Mouse (Mus musculus): ENCODE measurements around the gene Btg2. TPM values are rescaled to one million over a fixed set of nuclear protein-coding genes. Genes with fewer than 3 reads are reported as not detected.

Gene Btg2
- polyA plus RNA-seq, 1 experiment = 481 TPM

DNA sequence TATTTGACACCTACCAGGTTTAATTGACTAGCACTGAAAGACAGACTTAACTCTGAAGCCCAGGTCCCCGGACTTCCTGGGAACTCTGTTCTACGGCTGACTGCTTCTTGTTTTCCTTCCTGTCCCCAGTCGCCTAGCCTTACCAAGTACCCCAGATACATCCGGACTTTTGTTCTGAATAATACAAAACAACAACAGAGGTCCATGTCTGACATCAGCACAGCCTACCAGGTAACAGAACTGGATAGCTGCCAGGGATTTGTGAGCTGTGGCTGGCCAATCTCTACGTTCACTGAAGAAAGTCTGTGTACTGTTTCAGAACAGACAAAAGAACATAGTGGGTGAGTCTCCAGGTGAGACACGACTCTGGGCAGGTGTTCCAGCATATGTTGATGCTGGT, 20.1 kb downstream of the Btg2 start:
- H3K4me3 ChIP-seq (ENCODE audit: control insufficient read depth, insufficient read depth, low read length) = no peak overlapping the region
- H3K36me3 ChIP-seq (ENCODE audit: control insufficient read depth, insufficient read depth, low read length) = no peaks in the 10 kb centered on the region
- WGBS = 24% methylated on average over 6 of the region's 6 CpGs
- H3K27ac ChIP-seq (ENCODE audit: control insufficient read depth, insufficient read depth, low read length) = peak overlapping the region; percentile 75
- DNase-seq = no peak
- no peak for TF ChIP-seq CTCF (IDR thresholded peaks at IDR 0.05; ENCODE audit: borderline replicate concordance, control insufficient read depth, extremely low read depth, insufficient read depth, low read length, poor library complexity)
- no peak for TF ChIP-seq POLR2A (IDR thresholded peaks at IDR 0.05; ENCODE audit: control insufficient read depth, extremely low read depth, insufficient read depth, low read length, poor library complexity)
- H3K27me3 ChIP-seq (ENCODE audit: control insufficient read depth, insufficient read depth, low read length) = no peaks in the 10 kb centered on the region
- peaks cover 16% of the 10 kb centered on the region for H3K4me1 ChIP-seq (replicated peaks; ENCODE audit: control insufficient read depth, insufficient read depth, low read length)

DNA sequence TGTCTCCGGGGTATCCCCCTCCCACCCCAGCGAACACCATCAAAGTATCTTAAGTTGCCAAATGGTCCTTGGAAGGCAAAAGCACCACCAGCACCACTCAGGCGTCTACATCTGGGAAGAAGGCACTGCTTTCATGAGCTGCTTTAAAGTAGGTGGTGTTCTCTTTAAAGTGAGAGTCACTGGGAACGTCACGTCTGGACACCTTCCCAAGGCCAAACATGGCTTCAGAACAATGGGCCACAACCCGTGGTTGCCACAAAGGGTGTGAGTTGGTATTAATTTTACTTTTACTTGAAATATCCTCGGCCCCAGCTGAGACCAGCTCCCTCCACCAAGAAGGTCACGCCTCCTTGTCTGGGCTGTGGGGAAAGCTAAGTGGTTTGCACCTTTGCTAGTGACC, 21.2 kb downstream of the Btg2 start:
- 95% methylated on average over 8 of the region's 8 CpGs for WGBS
- H3K27me3 ChIP-seq (ENCODE audit: control insufficient read depth, insufficient read depth, low read length) = no peaks in the 10 kb centered on the region
- no peaks in the 10 kb centered on the region for H3K36me3 ChIP-seq (ENCODE audit: control insufficient read depth, insufficient read depth, low read length)
- DNase-seq = no peak
- TF ChIP-seq CTCF (IDR thresholded peaks at IDR 0.05; ENCODE audit: borderline replicate concordance, control insufficient read depth, extremely low read depth, insufficient read depth, low read length, poor library complexity) = no peak
- no peak for TF ChIP-seq POLR2A (IDR thresholded peaks at IDR 0.05; ENCODE audit: control insufficient read depth, extremely low read depth, insufficient read depth, low read length, poor library complexity)
- H3K4me3 ChIP-seq (ENCODE audit: control insufficient read depth, insufficient read depth, low read length) = no peak overlapping the region
- peaks cover 18% of the 10 kb centered on the region for H3K4me1 ChIP-seq (replicated peaks; ENCODE audit: control insufficient read depth, insufficient read depth, low read length)
- no peak overlapping the region for H3K27ac ChIP-seq (ENCODE audit: control insufficient read depth, insufficient read depth, low read length)

DNA sequence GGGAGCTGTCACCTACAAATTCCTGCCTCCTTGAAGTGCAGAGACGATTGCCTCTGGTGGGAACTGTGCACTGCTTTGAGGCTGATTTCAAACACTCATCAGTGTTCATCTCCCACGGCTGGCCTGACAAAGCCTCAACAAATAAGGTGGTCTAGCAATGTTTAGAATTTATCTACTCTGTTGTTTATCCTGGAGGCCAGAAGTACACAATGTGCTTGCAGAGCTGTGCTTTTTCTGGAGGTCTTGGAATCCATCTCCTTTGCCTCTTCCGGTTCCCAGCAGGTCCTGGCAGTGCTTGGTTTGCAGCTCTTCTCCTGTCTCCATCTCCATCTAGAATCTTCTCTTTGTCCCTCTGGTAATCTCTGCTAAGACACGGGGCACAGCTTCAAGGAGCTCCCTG, 22.6 kb downstream of the Btg2 start:
- 84% methylated on average over 4 of the region's 4 CpGs for WGBS
- H3K27me3 ChIP-seq (ENCODE audit: control insufficient read depth, insufficient read depth, low read length) = no peaks in the 10 kb centered on the region
- DNase-seq = no peak
- H3K27ac ChIP-seq (ENCODE audit: control insufficient read depth, insufficient read depth, low read length) = no peak overlapping the region
- H3K4me3 ChIP-seq (ENCODE audit: control insufficient read depth, insufficient read depth, low read length) = no peak overlapping the region
- TF ChIP-seq CTCF (IDR thresholded peaks at IDR 0.05; ENCODE audit: borderline replicate concordance, control insufficient read depth, extremely low read depth, insufficient read depth, low read length, poor library complexity) = no peak
- TF ChIP-seq POLR2A (IDR thresholded peaks at IDR 0.05; ENCODE audit: control insufficient read depth, extremely low read depth, insufficient read depth, low read length, poor library complexity) = no peak
- H3K4me1 ChIP-seq (replicated peaks; ENCODE audit: control insufficient read depth, insufficient read depth, low read length) = peaks cover 14% of the 10 kb centered on the region
- H3K36me3 ChIP-seq (ENCODE audit: control insufficient read depth, insufficient read depth, low read length) = no peaks in the 10 kb centered on the region

DNA sequence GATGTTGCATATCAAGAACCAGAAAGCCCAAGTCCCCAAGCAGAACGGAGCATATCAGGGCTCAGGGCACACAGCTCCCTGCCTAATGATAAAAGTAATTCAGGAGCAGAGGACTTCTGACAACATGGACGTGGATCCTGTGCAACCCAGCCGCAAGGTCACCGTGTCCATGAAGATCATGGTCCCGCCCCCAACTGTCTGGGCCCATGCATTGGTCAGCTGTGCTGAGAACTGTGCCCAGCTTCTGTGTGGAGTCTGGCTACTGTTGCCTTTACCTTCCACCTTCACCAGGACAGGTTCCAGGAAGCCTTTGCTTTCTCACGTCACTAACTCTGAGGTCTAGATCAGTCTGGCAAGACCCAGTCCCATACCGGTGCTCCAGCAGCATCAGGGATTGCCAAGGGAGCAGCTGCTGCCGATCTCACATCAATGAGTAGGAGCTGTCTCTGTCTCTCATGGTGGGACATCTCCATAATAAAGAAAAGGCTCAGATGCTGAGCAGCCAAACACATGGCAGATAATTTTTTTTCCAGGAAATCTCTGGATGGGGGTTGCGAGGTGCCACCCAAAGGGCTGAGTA, 23.2 kb downstream of the Btg2 start:
- no peak for DNase-seq
- Histone ChIP-seq H3K27ac (ENCODE audit: control insufficient read depth, insufficient read depth, low read length) (no peak overlapping the region), H3K27me3 (ENCODE audit: control insufficient read depth, insufficient read depth, low read length) (no peaks in the 10 kb centered on the region), H3K4me3 (ENCODE audit: control insufficient read depth, insufficient read depth, low read length) (no peak overlapping the region), H3K36me3 (ENCODE audit: control insufficient read depth, insufficient read depth, low read length) (no peaks in the 10 kb centered on the region), H3K4me1 (replicated peaks; ENCODE audit: control insufficient read depth, insufficient read depth, low read length) (peaks cover 14% of the 10 kb centered on the region)
- 95% methylated on average over 9 of the region's 9 CpGs for WGBS
- TF ChIP-seq CTCF (IDR thresholded peaks at IDR 0.05; ENCODE audit: borderline replicate concordance, control insufficient read depth, extremely low read depth, insufficient read depth, low read length, poor library complexity) = no peak
- TF ChIP-seq POLR2A (IDR thresholded peaks at IDR 0.05; ENCODE audit: control insufficient read depth, extremely low read depth, insufficient read depth, low read length, poor library complexity) = no peak

DNA sequence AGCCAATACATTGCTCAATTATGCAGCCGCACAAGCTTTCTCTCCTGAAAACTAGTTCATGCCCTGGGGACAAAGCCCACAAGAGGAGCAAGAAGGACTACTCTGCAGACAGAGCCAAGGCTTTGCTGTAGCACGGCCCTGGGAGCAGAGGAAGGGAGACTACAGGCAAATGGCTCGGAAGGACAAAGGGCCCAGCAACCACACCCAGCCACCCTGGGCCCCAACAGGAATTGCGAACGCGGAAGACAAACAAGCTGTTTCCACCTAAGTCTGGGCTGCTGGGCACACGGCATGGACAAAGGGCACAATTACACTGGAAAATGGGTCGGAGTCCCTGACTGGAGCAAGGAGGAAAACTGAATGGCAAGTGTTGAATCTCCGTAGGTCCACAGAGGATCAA, 23.9 kb downstream of the Btg2 start:
- no peak overlapping the region for H3K4me3 ChIP-seq (ENCODE audit: control insufficient read depth, insufficient read depth, low read length)
- WGBS = 98% methylated on average over 9 of the region's 9 CpGs
- TF ChIP-seq CTCF (IDR thresholded peaks at IDR 0.05; ENCODE audit: borderline replicate concordance, control insufficient read depth, extremely low read depth, insufficient read depth, low read length, poor library complexity) = no peak
- TF ChIP-seq POLR2A (IDR thresholded peaks at IDR 0.05; ENCODE audit: control insufficient read depth, extremely low read depth, insufficient read depth, low read length, poor library complexity) = no peak
- peaks cover 13% of the 10 kb centered on the region for H3K4me1 ChIP-seq (replicated peaks; ENCODE audit: control insufficient read depth, insufficient read depth, low read length)
- DNase-seq = no peak
- no peaks in the 10 kb centered on the region for H3K36me3 ChIP-seq (ENCODE audit: control insufficient read depth, insufficient read depth, low read length)
- no peak overlapping the region for H3K27ac ChIP-seq (ENCODE audit: control insufficient read depth, insufficient read depth, low read length)
- no peaks in the 10 kb centered on the region for H3K27me3 ChIP-seq (ENCODE audit: control insufficient read depth, insufficient read depth, low read length)

DNA sequence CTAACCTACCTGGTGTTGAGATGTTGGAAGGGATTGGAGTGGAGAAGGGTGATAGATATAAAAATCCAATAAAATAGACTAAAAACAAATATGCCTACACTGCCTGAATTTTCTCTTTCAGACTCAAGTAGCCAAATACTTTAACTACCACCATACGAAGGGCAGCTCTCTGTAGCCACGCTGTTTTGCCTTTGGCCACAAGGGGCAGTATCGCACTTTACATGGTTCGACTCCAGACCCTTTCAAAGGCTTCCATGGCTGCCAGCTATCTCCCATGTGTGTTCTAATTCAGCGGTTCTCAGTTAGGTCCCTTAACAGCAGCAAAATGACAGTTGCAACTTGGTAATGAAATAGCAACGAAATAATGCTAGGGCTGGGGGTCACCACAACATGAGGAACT, 25.7 kb downstream of the Btg2 start:
- H3K4me1 ChIP-seq (replicated peaks; ENCODE audit: control insufficient read depth, insufficient read depth, low read length) = peaks cover 10% of the 10 kb centered on the region
- H3K27me3 ChIP-seq (ENCODE audit: control insufficient read depth, insufficient read depth, low read length) = no peaks in the 10 kb centered on the region
- H3K36me3 ChIP-seq (ENCODE audit: control insufficient read depth, insufficient read depth, low read length) = no peaks in the 10 kb centered on the region
- no peak; the same call in 1 of the 2 replicates for TF ChIP-seq CTCF (IDR thresholded peaks at IDR 0.05; ENCODE audit: borderline replicate concordance, control insufficient read depth, extremely low read depth, insufficient read depth, low read length, poor library complexity)
- TF ChIP-seq POLR2A (IDR thresholded peaks at IDR 0.05; ENCODE audit: control insufficient read depth, extremely low read depth, insufficient read depth, low read length, poor library complexity) = no peak
- no peak overlapping the region for H3K27ac ChIP-seq (ENCODE audit: control insufficient read depth, insufficient read depth, low read length)
- DNase-seq = peak; percentile 89
- 6% methylated on average over 6 of the region's 6 CpGs for WGBS
- H3K4me3 ChIP-seq (ENCODE audit: control insufficient read depth, insufficient read depth, low read length) = no peak overlapping the region

DNA sequence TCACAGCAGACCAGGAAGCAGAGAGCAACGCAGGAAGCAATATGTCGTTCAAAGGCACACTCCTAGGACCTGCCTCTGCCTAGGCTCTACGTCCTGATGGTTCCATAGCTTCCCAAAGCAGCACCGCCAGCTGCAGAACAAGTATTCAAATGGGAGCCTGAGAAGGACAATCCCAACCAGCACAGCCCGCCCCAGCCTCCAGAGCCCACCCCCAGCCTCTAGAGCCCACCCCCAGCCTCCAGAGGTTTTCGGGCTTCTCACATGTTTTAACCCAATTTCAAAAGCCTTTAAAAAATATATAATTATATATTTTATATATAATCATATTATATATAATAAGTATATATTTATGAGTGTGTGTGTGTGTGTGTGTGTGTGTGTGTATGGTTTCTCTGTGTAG, 29.4 kb downstream of the Btg2 start:
- 65% methylated on average over 6 of the region's 6 CpGs for WGBS
- no peak for DNase-seq
- TF ChIP-seq CTCF (IDR thresholded peaks at IDR 0.05; ENCODE audit: borderline replicate concordance, control insufficient read depth, extremely low read depth, insufficient read depth, low read length, poor library complexity) (no peak), POLR2A (IDR thresholded peaks at IDR 0.05; ENCODE audit: control insufficient read depth, extremely low read depth, insufficient read depth, low read length, poor library complexity) (no peak)
- peaks cover 7% of the 10 kb centered on the region for H3K4me1 ChIP-seq (replicated peaks; ENCODE audit: control insufficient read depth, insufficient read depth, low read length)
- H3K36me3 ChIP-seq (ENCODE audit: control insufficient read depth, insufficient read depth, low read length) = no peaks in the 10 kb centered on the region
- H3K27ac ChIP-seq (ENCODE audit: control insufficient read depth, insufficient read depth, low read length) = no peak overlapping the region
- no peaks in the 10 kb centered on the region for H3K27me3 ChIP-seq (ENCODE audit: control insufficient read depth, insufficient read depth, low read length)
- H3K4me3 ChIP-seq (ENCODE audit: control insufficient read depth, insufficient read depth, low read length) = no peak overlapping the region
